Mouse (Mus musculus) kidney, adult 11 months (tissue): Measurements from ENCODE around the gene Fbxo39.

Experiments used
- DNase-seq: peaks from one replicate; pipeline ENCODE4 v3.0.0; 2022

The Fbxo39 gene

GRCm38 (mm10) chr11:72366126-72366525 is 51.9 kb downstream of the Fbxo39 start:
- DNase-seq = no peak

DNA sequence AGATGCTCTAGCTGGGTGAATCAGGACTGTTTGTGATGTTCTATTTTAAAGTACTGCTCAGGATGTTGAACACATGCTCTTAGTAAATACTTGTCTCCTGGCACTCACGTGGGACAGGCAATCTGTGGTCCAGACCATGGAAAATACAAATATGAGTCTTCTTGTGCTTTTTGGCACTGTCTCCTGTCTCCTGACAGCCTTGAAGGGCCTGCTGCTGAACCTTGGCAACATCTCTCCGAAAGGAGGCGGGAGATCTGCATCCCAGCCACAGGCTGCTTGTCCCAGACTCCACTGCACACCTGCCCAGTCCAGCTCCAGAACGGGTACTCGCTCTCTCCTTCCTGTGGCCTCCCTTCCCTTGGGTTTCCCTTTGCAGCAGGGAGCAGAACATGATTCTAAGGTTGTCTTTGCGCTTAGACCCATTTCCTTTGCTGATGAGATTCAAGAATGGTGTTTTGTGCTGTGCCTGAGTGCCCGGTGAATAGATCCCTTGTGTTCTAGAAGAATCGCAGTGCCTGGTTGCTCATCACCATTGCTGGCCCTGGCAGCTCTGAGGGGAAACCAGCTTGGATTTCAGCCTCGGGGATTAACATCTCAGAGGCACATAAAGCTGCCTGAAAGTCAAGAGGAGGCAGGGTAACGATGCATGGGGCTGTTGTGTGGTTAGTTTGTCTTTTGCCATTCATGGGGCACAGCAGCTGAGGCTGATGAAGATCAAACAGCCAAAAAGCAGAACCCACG is 53.9 kb downstream of the Fbxo39 start:
- DNase-seq = no peak
